Mouse (Mus musculus): ENCODE measurements around the gene Mfsd11. TPM values are rescaled to one million over a fixed set of nuclear protein-coding genes. Genes with fewer than 3 reads are reported as not detected.

The Mfsd11 gene
- polyA plus RNA-seq, 1 experiment from 2014 or later = 32.2 TPM

DNA sequence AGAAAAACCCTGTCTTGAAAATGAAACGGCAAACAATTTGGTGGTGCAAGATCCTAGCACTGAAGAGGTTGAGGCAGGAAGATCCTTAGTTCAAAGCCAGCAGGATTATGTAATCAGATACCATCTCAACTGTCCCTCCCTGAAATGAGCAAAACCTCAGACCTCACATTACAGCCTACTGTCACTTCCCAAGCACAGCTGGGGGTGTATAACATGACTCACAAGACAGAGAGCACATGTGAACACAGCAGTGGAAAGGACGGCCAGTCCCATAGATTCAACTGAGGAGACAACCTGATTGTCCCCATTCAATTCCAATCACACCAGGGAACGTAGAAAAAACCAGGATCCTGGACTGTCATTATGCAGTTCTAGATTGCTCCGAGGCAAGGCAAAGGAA is 16.0 kb upstream of the Mfsd11 start:
- Histone ChIP-seq H3K9me3 (no peaks in the 10 kb centered on the region), H3K4me1 (peaks cover 29% of the 10 kb centered on the region), H3K27ac (replicated peaks) (no peak overlapping the region), H3K4me2 (no peak overlapping the region), H3K36me3 (peaks cover 92% of the 10 kb centered on the region), H3K4me3 (no peak overlapping the region), H3K9ac (no peak overlapping the region), H3K27me3 (replicated peaks) (no peaks in the 10 kb centered on the region)
- ATAC-seq (ENCODE audit: extremely low read depth, insufficient number of reproducible peaks, low FRiP score, low TSS enrichment) = no peak
- 93% methylated on average over 4 of the region's 4 CpGs for WGBS

DNA sequence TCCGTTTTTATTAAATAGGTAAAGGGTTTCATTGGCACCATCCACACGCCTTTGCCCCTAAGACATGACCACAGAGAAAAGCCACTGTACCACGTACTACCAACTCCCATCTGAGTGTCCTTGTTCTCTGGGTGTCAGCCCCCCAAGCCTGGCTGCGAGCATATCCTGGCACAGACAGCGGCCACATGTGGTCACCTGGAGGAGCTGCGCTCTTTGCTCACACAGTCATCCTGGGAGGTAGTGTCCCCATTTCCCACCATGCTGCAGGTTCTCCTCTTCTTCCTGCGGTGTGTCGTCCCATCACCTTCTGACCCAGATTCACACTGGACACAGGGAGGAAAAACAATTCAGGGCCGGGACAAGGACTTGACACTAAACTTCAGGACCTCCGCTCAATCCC is 14.8 kb upstream of the Mfsd11 start:
- Histone ChIP-seq H3K27ac (replicated peaks) (no peak overlapping the region), H3K4me2 (no peak overlapping the region), H3K4me1 (peaks cover 37% of the 10 kb centered on the region), H3K9ac (no peak overlapping the region), H3K27me3 (replicated peaks) (no peaks in the 10 kb centered on the region), H3K4me3 (no peak overlapping the region), H3K9me3 (no peaks in the 10 kb centered on the region), H3K36me3 (peaks cover 89% of the 10 kb centered on the region)
- no peak for ATAC-seq (ENCODE audit: extremely low read depth, insufficient number of reproducible peaks, low FRiP score, low TSS enrichment)
- 90% methylated on average over 10 of the region's 10 CpGs for WGBS

DNA sequence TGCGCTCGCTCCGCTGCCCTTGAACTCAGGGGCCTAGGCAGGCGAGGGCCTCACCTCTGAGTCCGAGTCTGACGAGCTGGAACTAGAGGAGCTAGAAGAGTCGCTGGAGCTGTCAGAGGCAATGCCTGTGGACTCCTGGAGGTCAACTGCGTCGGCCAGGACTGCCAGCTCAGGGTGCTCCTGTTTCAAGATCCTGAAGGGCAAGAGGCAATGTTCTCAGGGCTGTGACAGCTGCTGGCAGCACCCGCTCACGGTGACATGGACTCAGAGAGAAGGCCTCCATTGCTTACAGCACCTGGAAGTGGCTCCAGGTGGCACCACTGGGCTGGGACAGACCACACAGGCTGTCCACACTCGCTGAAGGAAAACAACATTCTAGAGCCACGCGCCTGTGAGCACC is 13.3 kb upstream of the Mfsd11 start:
- no peak overlapping the region for H3K4me2 ChIP-seq
- no peaks in the 10 kb centered on the region for H3K27me3 ChIP-seq (replicated peaks)
- no peak overlapping the region for H3K27ac ChIP-seq (replicated peaks)
- WGBS = 87% methylated on average over 14 of the region's 14 CpGs
- peaks cover 34% of the 10 kb centered on the region for H3K4me1 ChIP-seq
- ATAC-seq (ENCODE audit: extremely low read depth, insufficient number of reproducible peaks, low FRiP score, low TSS enrichment) = no peak
- no peaks in the 10 kb centered on the region for H3K9me3 ChIP-seq
- 0 out of 2 replicates have a peak overlapping the region, but pooled peaks have one; percentile 72 for H3K9ac ChIP-seq
- peaks cover 77% of the 10 kb centered on the region for H3K36me3 ChIP-seq
- peak overlapping the region; percentile 22; the same call in 1 of the 2 replicates for H3K4me3 ChIP-seq

DNA sequence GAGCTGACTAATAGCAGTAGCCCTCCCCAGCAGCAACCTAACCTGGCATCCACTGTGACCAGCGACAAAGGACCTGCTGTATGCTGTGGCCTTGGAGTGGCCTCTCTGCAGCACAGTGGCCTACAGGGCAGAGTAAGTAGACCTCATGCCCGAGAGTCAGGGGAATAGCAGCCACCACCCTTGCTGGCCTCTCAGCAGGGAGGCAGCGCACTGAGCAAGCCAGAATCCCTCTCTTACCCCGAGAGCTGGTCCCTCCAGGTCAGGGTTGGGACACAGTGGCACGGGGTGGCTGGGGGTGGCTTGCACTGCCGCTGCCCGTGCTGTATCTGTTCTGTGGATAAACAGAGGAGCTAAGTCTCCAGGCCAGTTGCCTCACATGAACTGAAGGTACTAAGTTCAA is 12.6 kb upstream of the Mfsd11 start:
- Histone ChIP-seq H3K9me3 (no peaks in the 10 kb centered on the region), H3K4me3 (peak overlapping the region; percentile 22), H3K9ac (peak overlapping the region; percentile 72), H3K36me3 (peaks cover 70% of the 10 kb centered on the region), H3K27me3 (replicated peaks) (no peaks in the 10 kb centered on the region), H3K4me2 (peak overlapping the region; percentile 93), H3K27ac (replicated peaks) (no peak overlapping the region), H3K4me1 (peaks cover 41% of the 10 kb centered on the region)
- WGBS = 71% methylated on average over 7 of the region's 7 CpGs
- ATAC-seq (ENCODE audit: extremely low read depth, insufficient number of reproducible peaks, low FRiP score, low TSS enrichment) = no peak

- Histone ChIP-seq H3K4me2 (peak overlapping the region; percentile 93), H3K27me3 (replicated peaks) (no peaks in the 10 kb centered on the region), H3K4me3 (peak overlapping the region; percentile 90), H3K4me1 (peaks cover 47% of the 10 kb centered on the region), H3K9ac (peak overlapping the region; percentile 97), H3K9me3 (no peaks in the 10 kb centered on the region), H3K36me3 (peaks cover 59% of the 10 kb centered on the region), H3K27ac (replicated peaks) (no peak overlapping the region)
- no peak for ATAC-seq (ENCODE audit: extremely low read depth, insufficient number of reproducible peaks, low FRiP score, low TSS enrichment)
- 78% methylated on average over 4 of the region's 4 CpGs for WGBS
These were observed 11.5 kb upstream of the Mfsd11 start for GRCm38 (mm10) chr11:116840748-116841147.

DNA sequence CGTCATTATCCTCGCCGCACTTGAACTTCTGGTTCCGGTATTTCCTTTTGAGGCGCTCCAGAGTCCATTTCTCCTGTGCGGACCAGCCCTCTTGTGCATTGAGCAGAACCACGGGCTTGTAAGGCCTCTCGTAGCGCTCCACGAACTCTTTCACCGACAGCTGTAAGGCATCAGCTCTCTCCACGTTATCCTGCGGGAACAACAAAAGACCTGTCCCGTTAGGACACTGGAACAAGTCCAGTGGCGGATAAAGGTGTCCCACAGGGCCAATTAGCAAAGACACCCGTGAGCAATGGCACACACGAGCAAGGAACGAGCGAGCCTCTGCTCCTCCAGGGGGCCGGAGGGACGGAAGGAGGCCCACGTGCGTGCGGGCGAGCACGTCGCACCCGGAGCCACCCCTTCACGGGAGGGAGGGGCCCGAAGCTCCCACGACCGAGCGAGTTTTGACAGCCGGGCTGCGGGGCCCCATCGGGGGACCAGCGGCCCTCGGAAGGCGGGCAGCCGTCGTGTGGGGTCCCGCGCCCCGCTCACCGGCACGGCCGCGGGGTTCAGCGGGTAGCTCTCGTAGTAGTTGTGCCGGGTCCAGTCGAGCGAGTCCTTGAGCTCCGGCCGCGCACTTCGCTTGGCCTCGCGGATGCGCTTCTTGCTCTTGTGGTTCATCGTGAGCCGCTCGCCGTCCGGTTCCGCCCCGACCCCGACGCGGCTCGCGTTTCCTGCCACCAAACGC is 9.5 kb upstream of the Mfsd11 start:
- H3K4me3 ChIP-seq = peak overlapping the region; percentile 90
- H3K4me1 ChIP-seq = peaks cover 53% of the 10 kb centered on the region
- ATAC-seq (ENCODE audit: extremely low read depth, insufficient number of reproducible peaks, low FRiP score, low TSS enrichment) = peak; percentile 56
- WGBS = under 1% methylated on average over 73 of the region's 73 CpGs
- peak overlapping the region; percentile 93 for H3K4me2 ChIP-seq
- H3K36me3 ChIP-seq = peaks cover 50% of the 10 kb centered on the region
- no peaks in the 10 kb centered on the region for H3K27me3 ChIP-seq (replicated peaks)
- H3K9me3 ChIP-seq = no peaks in the 10 kb centered on the region
- H3K27ac ChIP-seq (replicated peaks) = peak overlapping the region; percentile 100
- peak overlapping the region; percentile 97 for H3K9ac ChIP-seq

- peak; percentile 96 for ATAC-seq (ENCODE audit: extremely low read depth, insufficient number of reproducible peaks, low FRiP score, low TSS enrichment)
- no peaks in the 10 kb centered on the region for H3K9me3 ChIP-seq
- under 1% methylated on average over 72 of the region's 72 CpGs for WGBS
- H3K4me2 ChIP-seq = peak within 1 kb of the TSS; percentile 93
- H3K36me3 ChIP-seq = peaks cover 50% of the 10 kb centered on the region
- peak within 1 kb of the TSS; percentile 90 for H3K4me3 ChIP-seq
- peak within 1 kb of the TSS; percentile 100 for H3K27ac ChIP-seq (replicated peaks)
- H3K4me1 ChIP-seq = peaks cover 55% of the 10 kb centered on the region
- peak within 1 kb of the TSS; percentile 97 for H3K9ac ChIP-seq
- no peaks in the 10 kb centered on the region for H3K27me3 ChIP-seq (replicated peaks)
These were observed 8.7 kb upstream of the Mfsd11 start, which contains the start of the genes Mettl23 and Jmjd6 for GRCm38 (mm10) chr11:116843261-116844233. TSS of gene Mettl23 (plus strand) at chr11:116843278. TSS of gene Jmjd6 (minus strand) at chr11:116843449.

DNA sequence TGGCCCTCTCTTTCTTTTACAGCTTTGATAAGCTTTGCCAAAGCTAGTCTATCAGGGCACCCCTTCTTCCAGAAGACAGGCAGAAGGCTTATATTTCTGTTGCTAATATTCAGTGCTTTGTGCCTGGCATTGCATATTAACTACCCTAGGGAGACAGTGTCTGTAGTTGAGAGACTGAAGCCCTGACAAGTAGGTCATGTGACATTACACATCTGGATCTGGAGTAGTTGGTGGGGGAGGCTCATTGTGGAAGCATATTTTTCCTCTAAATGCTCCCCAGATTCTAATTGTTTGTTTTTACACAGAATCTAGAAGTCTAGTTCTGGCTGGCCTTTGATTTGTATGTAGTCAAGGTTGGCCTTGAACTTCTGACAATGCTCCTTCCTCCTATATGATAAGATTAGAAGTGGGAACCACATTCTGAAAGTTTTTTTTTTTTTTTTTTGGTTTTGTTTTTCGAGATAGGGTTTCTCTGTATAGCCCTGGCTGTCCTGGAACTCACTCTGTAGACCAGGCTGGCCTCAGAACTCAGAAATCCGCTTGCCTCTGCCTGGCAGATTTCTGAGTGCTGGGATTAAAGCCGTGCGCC is 5.6 kb upstream of the Mfsd11 start:
- Histone ChIP-seq H3K27me3 (replicated peaks) (no peaks in the 10 kb centered on the region), H3K9me3 (no peaks in the 10 kb centered on the region), H3K9ac (peak overlapping the region; percentile 13; the same call in 1 of the 2 replicates), H3K4me3 (no peak overlapping the region), H3K27ac (replicated peaks) (0 out of 2 replicates have a peak overlapping the region, but pooled peaks have one; percentile 6), H3K36me3 (peaks cover 50% of the 10 kb centered on the region), H3K4me2 (no peak overlapping the region), H3K4me1 (peaks cover 48% of the 10 kb centered on the region)
- WGBS = 84% methylated on average over 4 of the region's 4 CpGs
- no peak for ATAC-seq (ENCODE audit: extremely low read depth, insufficient number of reproducible peaks, low FRiP score, low TSS enrichment)

DNA sequence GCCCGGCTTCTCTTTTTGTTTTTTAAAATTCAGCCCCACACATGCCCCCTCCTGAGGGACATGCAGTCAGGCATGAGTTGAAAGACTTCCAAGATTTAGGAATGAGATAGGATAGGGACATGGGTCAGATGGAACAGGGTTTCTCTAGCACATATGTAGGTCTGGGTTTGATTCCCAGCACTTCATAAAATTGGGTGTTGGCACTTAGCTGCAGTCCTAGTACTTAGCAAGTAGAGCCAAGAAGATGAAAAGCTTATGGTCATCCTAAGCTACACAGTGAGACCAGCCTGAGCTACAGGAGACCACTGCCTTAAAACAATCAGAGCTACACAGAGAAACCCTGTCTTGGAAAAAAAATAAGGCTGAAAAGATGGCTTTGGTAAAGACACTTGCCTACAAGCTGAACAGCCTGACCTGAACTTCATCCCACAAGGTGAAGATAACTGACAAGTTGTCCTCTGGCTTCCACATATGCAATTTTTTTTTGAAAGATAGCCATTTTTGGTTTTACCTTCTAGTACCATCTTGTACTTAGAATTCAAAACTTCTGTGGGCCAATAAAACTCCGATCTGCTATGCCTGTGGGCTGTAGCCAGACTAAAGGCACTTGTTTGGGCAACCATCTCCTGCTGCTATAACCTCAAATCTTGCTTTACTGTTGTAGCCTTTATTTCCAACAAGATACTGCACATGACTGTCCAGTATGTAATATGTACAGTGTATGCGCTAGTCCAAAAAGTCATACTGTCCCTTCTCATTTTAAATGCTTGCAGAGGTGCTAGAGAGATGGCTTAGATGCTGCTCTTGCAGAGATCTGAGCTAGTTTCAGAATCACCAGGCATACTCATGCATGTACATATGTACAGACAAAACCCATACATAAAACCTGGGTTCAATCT is 4.8 kb upstream of the Mfsd11 start:
- WGBS = 87% methylated on average over 3 of the region's 3 CpGs
- Histone ChIP-seq H3K27ac (replicated peaks) (0 out of 2 replicates have a peak overlapping the region, but pooled peaks have one; percentile 6), H3K9me3 (no peaks in the 10 kb centered on the region), H3K4me1 (peaks cover 44% of the 10 kb centered on the region), H3K27me3 (replicated peaks) (no peaks in the 10 kb centered on the region), H3K9ac (peak overlapping the region; percentile 13; the same call in 1 of the 2 replicates), H3K4me2 (no peak overlapping the region), H3K36me3 (peaks cover 54% of the 10 kb centered on the region), H3K4me3 (no peak overlapping the region)
- ATAC-seq (ENCODE audit: extremely low read depth, insufficient number of reproducible peaks, low FRiP score, low TSS enrichment) = no peak

DNA sequence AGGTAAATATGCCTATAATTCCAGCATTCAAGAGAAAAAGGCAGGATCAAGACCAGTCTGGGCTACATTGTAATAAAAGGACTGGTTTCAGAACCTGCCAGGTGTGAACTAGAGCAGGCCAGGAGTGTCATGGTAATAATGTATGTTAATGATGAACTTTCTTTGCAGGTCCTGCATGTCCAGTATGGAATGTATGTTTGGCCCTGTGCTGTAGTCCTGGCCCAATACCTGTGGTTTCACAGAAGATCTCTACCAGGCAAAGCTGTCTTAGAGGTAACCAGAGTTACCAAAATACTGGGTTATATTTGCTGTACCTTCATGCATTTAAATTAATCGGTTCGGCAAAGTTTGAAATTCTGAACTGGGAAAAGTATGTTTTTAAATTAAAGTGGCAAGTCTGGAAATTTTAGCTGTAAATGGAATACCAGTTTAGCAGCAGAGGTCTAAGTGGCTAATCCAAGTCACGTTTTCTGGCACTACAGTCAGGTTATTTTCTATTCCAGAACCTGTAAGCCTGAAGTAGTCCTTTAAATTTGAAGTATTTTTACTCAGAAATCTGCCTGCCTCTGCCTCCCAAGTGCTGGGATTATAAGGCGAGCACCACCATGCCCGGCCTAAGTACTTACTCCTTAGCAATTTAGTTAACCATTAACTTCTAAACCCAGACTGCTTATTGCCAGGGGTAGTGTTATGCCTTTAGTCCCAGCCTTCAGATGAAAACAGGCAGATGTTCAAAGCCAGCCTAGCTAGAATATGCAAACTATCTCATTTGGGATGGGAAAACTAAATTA is 4.0 kb upstream of the Mfsd11 start:
- no peaks in the 10 kb centered on the region for H3K27me3 ChIP-seq (replicated peaks)
- no peak overlapping the region for H3K9ac ChIP-seq
- no peak overlapping the region for H3K4me2 ChIP-seq
- H3K9me3 ChIP-seq = no peaks in the 10 kb centered on the region
- no peak overlapping the region for H3K4me3 ChIP-seq
- ATAC-seq (ENCODE audit: extremely low read depth, insufficient number of reproducible peaks, low FRiP score, low TSS enrichment) = no peak
- peaks cover 44% of the 10 kb centered on the region for H3K4me1 ChIP-seq
- H3K36me3 ChIP-seq = peaks cover 54% of the 10 kb centered on the region
- 77% methylated on average over 5 of the region's 5 CpGs for WGBS
- H3K27ac ChIP-seq (replicated peaks) = no peak overlapping the region
